Mouse (Mus musculus) lung, embryonic 16.5 days (tissue): ENCODE data around the gene Prmt2. TPM values are rescaled to one million over a fixed set of nuclear protein-coding genes. Genes with fewer than 3 reads are reported as not detected.

Experiments used
- ATAC-seq: fragments of 200-750 bp; cut with Nextera tagmentation; 2 replicates; pipeline ENCODE4 v1.8.0; 2017; ENCODE audit warnings: low read depth, mild to moderate bottlenecking, moderate library complexity
- H3K27ac ChIP-seq: fragments of 300-500 bp; sonication (generic); 2 replicates; pipeline ENCODE4 v1.5.1; 2014; ENCODE audit warnings: mild to moderate bottlenecking, control low read depth, low read length
- H3K27me3 ChIP-seq: fragments of 300-500 bp; sonication (generic); 2 replicates; pipeline ENCODE4 v1.6.1; 2014; ENCODE audit warnings: low read depth, low read length, mixed read lengths; ENCODE audit not compliant: control insufficient read depth, insufficient read depth
- H3K36me3 ChIP-seq: fragments of 300-500 bp; sonication (generic); 2 replicates; pipeline ENCODE4 v1.6.1; 2014; ENCODE audit warnings: low read length; ENCODE audit not compliant: control insufficient read depth, insufficient read depth
- H3K4me1 ChIP-seq: fragments of 300-500 bp; sonication (generic); replicated peaks from 2 replicates; pipeline ENCODE4 v1.6.1; 2014; ENCODE audit warnings: low read length, mixed read lengths; ENCODE audit not compliant: control insufficient read depth, insufficient read depth
- H3K4me2 ChIP-seq: fragments of 300-500 bp; sonication (generic); 2 replicates; pipeline ENCODE4 v1.6.1; 2014; ENCODE audit warnings: low read depth, low read length, control low read depth
- H3K4me3 ChIP-seq: fragments of 300-500 bp; sonication (generic); 2 replicates; pipeline ENCODE4 v1.5.1; 2014; ENCODE audit warnings: mild to moderate bottlenecking, low read length, control low read depth
- H3K9ac ChIP-seq: fragments of 300-500 bp; sonication (generic); 2 replicates; pipeline ENCODE4 v1.6.1; 2014; ENCODE audit warnings: low read length, control low read depth
- H3K9me3 ChIP-seq: fragments of 300-500 bp; sonication (generic); 2 replicates; pipeline ENCODE4 v1.6.1; 2016; ENCODE audit warnings: low read length; ENCODE audit not compliant: control insufficient read depth
- whole genome bisulfite sequencing: fragments of 180-500 bp; shearing (Covaris S2); extraction: QIAGEN DNeasy Blood & Tissue Kit; methylation state at CpG from one replicate; pipeline ENCODE4 v1.1.7; 2014; 5-methylcytosine and 5-hydroxymethylcytosine counted together
- polyA plus RNA-seq: library from polyadenylated mRNA; unstranded; fragments of >200 nt; fragmentation: Nextera tagmentation; extraction: Ambion mirVana; gene quantifications from 2 replicates; pipeline ENCODE4 v1.2.1, GENCODE M21; 2015

Gene Prmt2
- polyA plus RNA-seq, 1 experiment from 2014 or later = 51.1 TPM

GRCm38 (mm10) chr10:76207262-76207796 lies 30.3 kb downstream of the Prmt2 start:
- Histone ChIP-seq H3K27ac (no peak overlapping the region), H3K36me3 (0 out of 2 replicates have a peak, but pooled peaks cover 5% of the 10 kb centered on the region), H3K27me3 (no peaks in the 10 kb centered on the region), H3K9ac (no peak overlapping the region), H3K4me1 (no peaks in the 10 kb centered on the region), H3K9me3 (no peaks in the 10 kb centered on the region), H3K4me3 (no peak overlapping the region), H3K4me2 (no peak overlapping the region)
- WGBS = 84% methylated on average over 13 of the region's 13 CpGs
- no peak for ATAC-seq

- peak; percentile 10; the same call in 1 of the 2 replicates for ATAC-seq
- H3K4me2 ChIP-seq = peak overlapping the region; percentile 69
- H3K27me3 ChIP-seq = no peaks in the 10 kb centered on the region
- WGBS = 12% methylated on average over 18 of the region's 18 CpGs
- H3K36me3 ChIP-seq = 0 out of 2 replicates have a peak, but pooled peaks cover 5% of the 10 kb centered on the region
- H3K9me3 ChIP-seq = no peaks in the 10 kb centered on the region
- H3K4me1 ChIP-seq = no peaks in the 10 kb centered on the region
- H3K4me3 ChIP-seq = peak overlapping the region; percentile 48
- no peak overlapping the region for H3K27ac ChIP-seq
- H3K9ac ChIP-seq = peak overlapping the region; percentile 68
These were observed 33.8 kb downstream of the Prmt2 start for GRCm38 (mm10) chr10:76203798-76204283.

GRCm38 (mm10) chr10:76201978-76202377 lies 35.7 kb downstream of the Prmt2 start:
- no peaks in the 10 kb centered on the region for H3K9me3 ChIP-seq
- WGBS = 21% methylated on average over 7 of the region's 7 CpGs
- no peak overlapping the region for H3K9ac ChIP-seq
- ATAC-seq = no peak
- H3K27me3 ChIP-seq = no peaks in the 10 kb centered on the region
- H3K4me3 ChIP-seq = no peak overlapping the region
- H3K4me2 ChIP-seq = no peak overlapping the region
- no peak overlapping the region for H3K27ac ChIP-seq
- no peaks in the 10 kb centered on the region for H3K4me1 ChIP-seq
- 0 out of 2 replicates have a peak, but pooled peaks cover 5% of the 10 kb centered on the region for H3K36me3 ChIP-seq

- Histone ChIP-seq H3K27ac (no peak overlapping the region), H3K4me3 (no peak overlapping the region), H3K36me3 (0 out of 2 replicates have a peak, but pooled peaks cover 1% of the 10 kb centered on the region), H3K4me2 (no peak overlapping the region), H3K4me1 (no peaks in the 10 kb centered on the region), H3K27me3 (no peaks in the 10 kb centered on the region), H3K9me3 (no peaks in the 10 kb centered on the region), H3K9ac (no peak overlapping the region)
- ATAC-seq = no peak
- 80% methylated on average over 3 of the region's 3 CpGs for WGBS
These were observed 36.2 kb downstream of the Prmt2 start for GRCm38 (mm10) chr10:76201416-76201815.

- 93% methylated on average over 1 of the region's 1 CpGs for WGBS
- Histone ChIP-seq H3K36me3 (no peaks in the 10 kb centered on the region), H3K9me3 (no peaks in the 10 kb centered on the region), H3K27me3 (no peaks in the 10 kb centered on the region), H3K4me3 (no peak overlapping the region), H3K9ac (no peak overlapping the region), H3K4me2 (no peak overlapping the region), H3K4me1 (no peaks in the 10 kb centered on the region), H3K27ac (no peak overlapping the region)
- ATAC-seq = no peak
These were observed 49.7 kb downstream of the Prmt2 start for GRCm38 (mm10) chr10:76188010-76188409.

- Histone ChIP-seq H3K9ac (no peak overlapping the region), H3K4me2 (no peak overlapping the region), H3K27ac (no peak overlapping the region), H3K4me3 (no peak overlapping the region), H3K4me1 (no peaks in the 10 kb centered on the region), H3K36me3 (no peaks in the 10 kb centered on the region), H3K9me3 (no peaks in the 10 kb centered on the region), H3K27me3 (no peaks in the 10 kb centered on the region)
- no peak for ATAC-seq
- WGBS = 50% methylated on average over 4 of the region's 4 CpGs
These were observed 52.4 kb downstream of the Prmt2 start for GRCm38 (mm10) chr10:76185216-76185615.

- Histone ChIP-seq H3K27me3 (no peaks in the 10 kb centered on the region), H3K4me2 (no peak overlapping the region), H3K4me1 (no peaks in the 10 kb centered on the region), H3K9me3 (no peaks in the 10 kb centered on the region), H3K27ac (no peak overlapping the region), H3K4me3 (no peak overlapping the region), H3K36me3 (no peaks in the 10 kb centered on the region), H3K9ac (no peak overlapping the region)
- 48% methylated on average over 2 of the region's 2 CpGs for WGBS
- ATAC-seq = no peak
These were observed 62.8 kb downstream of the Prmt2 start for GRCm38 (mm10) chr10:76174899-76175298.

- WGBS = 44% methylated on average over 1 of the region's 1 CpGs
- ATAC-seq = no peak
These were observed 79.7 kb downstream of the Prmt2 start for GRCm38 (mm10) chr10:76158009-76158408.

GRCm38 (mm10) chr10:76157528-76157927 lies 80.1 kb downstream of the Prmt2 start:
- H3K36me3 ChIP-seq = no peaks in the 10 kb centered on the region
- no peak overlapping the region for H3K4me2 ChIP-seq
- H3K4me3 ChIP-seq = no peak overlapping the region
- no peak for ATAC-seq
- H3K9me3 ChIP-seq = no peaks in the 10 kb centered on the region
- H3K9ac ChIP-seq = no peak overlapping the region
- no peaks in the 10 kb centered on the region for H3K4me1 ChIP-seq
- no peaks in the 10 kb centered on the region for H3K27me3 ChIP-seq
- 68% methylated on average over 5 of the region's 5 CpGs for WGBS
- H3K27ac ChIP-seq = no peak overlapping the region

More at GRCm38 (mm10) chr10:76158009-76158408, 79.7 kb downstream of the Prmt2 start:
- no peaks in the 10 kb centered on the region for H3K9me3 ChIP-seq
- no peak overlapping the region for H3K4me2 ChIP-seq
- H3K27ac ChIP-seq = no peak overlapping the region
- H3K9ac ChIP-seq = no peak overlapping the region
- H3K36me3 ChIP-seq = no peaks in the 10 kb centered on the region
- no peaks in the 10 kb centered on the region for H3K4me1 ChIP-seq
- no peaks in the 10 kb centered on the region for H3K27me3 ChIP-seq
- H3K4me3 ChIP-seq = no peak overlapping the region
